Mouse (Mus musculus) stomach, postnatal 0 days (tissue): ENCODE results near the gene Gm21969.

ENCODE experiments used
- CTCF ChIP-seq: IDR thresholded peaks from 2 replicates; pipeline ENCODE4 v1.5.1; 2016; ENCODE audit warnings: antibody characterized with exemption, low read depth, mild to moderate bottlenecking, moderate library complexity
- EP300 ChIP-seq: optimal IDR thresholded peaks from 2 replicates; pipeline ENCODE3; 2016; ENCODE audit warnings: antibody characterized with exemption

GRCm38 (mm10) chr4:139578389-139578788, 24.6 kb upstream of the Gm21969 start:
- TF ChIP-seq CTCF (no peak), EP300 (no peak)
